Mouse (Mus musculus): ENCODE measurements around the gene Fut8. TPM values are rescaled to one million over a fixed set of nuclear protein-coding genes. Genes with fewer than 3 reads are reported as not detected.

Fut8 gene
- polyA plus RNA-seq, 1 experiment: 4.9 TPM

- DNase-seq (ENCODE audit: low read depth): no peak
Observed at GRCm38 (mm10) chr12:77305502-77305901, 67.6 kb downstream of the Fut8 start.

- DNase-seq (ENCODE audit: low read depth): no peak
Observed at GRCm38 (mm10) chr12:77306759-77307314, 68.9 kb downstream of the Fut8 start.

GRCm38 (mm10) chr12:77309507-77309906 is 71.6 kb downstream of the Fut8 start:
- no peak for DNase-seq (ENCODE audit: low read depth)

GRCm38 (mm10) chr12:77313502-77313901 is 75.6 kb downstream of the Fut8 start:
- no peak for DNase-seq (ENCODE audit: low read depth)

- DNase-seq (ENCODE audit: low read depth): no peak
Observed at GRCm38 (mm10) chr12:77324142-77324541, 86.2 kb downstream of the Fut8 start.

GRCm38 (mm10) chr12:77346521-77346920 is 108.6 kb downstream of the Fut8 start:
- no peak for DNase-seq (ENCODE audit: low read depth)

- no peak for DNase-seq (ENCODE audit: low read depth)
Observed at GRCm38 (mm10) chr12:77349543-77349942, 111.6 kb downstream of the Fut8 start.

GRCm38 (mm10) chr12:77415720-77416119 is 177.8 kb downstream of the Fut8 start:
- no peak for DNase-seq (ENCODE audit: low read depth)

- DNase-seq (ENCODE audit: low read depth): no peak
Observed at GRCm38 (mm10) chr12:77421667-77422393, 183.9 kb downstream of the Fut8 start.

- no peak for DNase-seq (ENCODE audit: low read depth)
Observed at GRCm38 (mm10) chr12:77426093-77426492, 188.2 kb downstream of the Fut8 start.

GRCm38 (mm10) chr12:77428165-77428564 is 190.2 kb downstream of the Fut8 start:
- DNase-seq (ENCODE audit: low read depth): no peak

- no peak for DNase-seq (ENCODE audit: low read depth)
Observed at GRCm38 (mm10) chr12:77429381-77429780, 191.5 kb downstream of the Fut8 start.

GRCm38 (mm10) chr12:77436733-77437132 is 198.8 kb downstream of the Fut8 start:
- DNase-seq (ENCODE audit: low read depth): no peak

GRCm38 (mm10) chr12:77450816-77451215 is 212.9 kb downstream of the Fut8 start:
- no peak for DNase-seq (ENCODE audit: low read depth)

- DNase-seq (ENCODE audit: low read depth): no peak
Observed at GRCm38 (mm10) chr12:77466178-77466577, 228.3 kb downstream of the Fut8 start.

GRCm38 (mm10) chr12:77479931-77480330 is 242.0 kb downstream of the Fut8 start:
- DNase-seq (ENCODE audit: low read depth): peak; percentile 46

GRCm38 (mm10) chr12:77481153-77481552 is 243.2 kb downstream of the Fut8 start:
- DNase-seq (ENCODE audit: low read depth): no peak

GRCm38 (mm10) chr12:77481799-77482198 is 243.9 kb downstream of the Fut8 start:
- DNase-seq (ENCODE audit: low read depth): no peak

GRCm38 (mm10) chr12:77483180-77483855 is 245.4 kb downstream of the Fut8 start:
- no peak for DNase-seq (ENCODE audit: low read depth)

- no peak for DNase-seq (ENCODE audit: low read depth)
Observed at GRCm38 (mm10) chr12:77484761-77485160, 246.8 kb downstream of the Fut8 start.

GRCm38 (mm10) chr12:77491478-77491877 is 253.6 kb downstream of the Fut8 start:
- no peak for DNase-seq (ENCODE audit: low read depth)

GRCm38 (mm10) chr12:77495781-77496180 is 257.9 kb downstream of the Fut8 start:
- no peak for DNase-seq (ENCODE audit: low read depth)

GRCm38 (mm10) chr12:77498153-77498552 is 260.2 kb downstream of the Fut8 start:
- DNase-seq (ENCODE audit: low read depth): no peak
